Mouse (Mus musculus): ENCODE results near the gene Pzp. TPM values are rescaled to one million over a fixed set of nuclear protein-coding genes. Genes with fewer than 3 reads are reported as not detected.

Gene Pzp
- polyA plus RNA-seq (2012; rRNA removed; ENCODE audit: low replicate concordance): 0.04 and 0.48 TPM in 2 replicates

DNA sequence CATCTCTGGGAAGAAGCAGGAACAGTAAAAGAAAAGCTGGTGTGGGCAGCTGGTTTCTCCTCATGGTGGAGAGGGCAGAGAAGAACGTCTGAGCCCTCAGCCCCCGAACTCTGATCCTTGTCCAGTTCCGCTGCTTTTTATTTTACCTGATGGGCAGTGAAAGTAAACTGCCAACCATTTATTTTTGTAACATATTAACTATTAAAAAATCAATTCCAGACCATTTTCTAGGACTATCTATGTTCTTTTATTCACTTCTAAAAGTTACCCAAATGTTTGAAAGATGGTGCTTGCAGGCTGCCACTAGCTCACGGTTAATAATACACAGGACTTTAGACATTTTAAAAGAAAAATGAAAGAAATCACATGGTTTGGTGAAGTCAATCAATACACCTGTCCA lies at the start of gene Pzp:
Gene Pzp (minus strand): TSS at position 120 of the 400 bp plus-strand sequence.

GRCm38 (mm10) chr6:128438317-128438870 lies 88.1 kb downstream of the Pzp start, which contains the start of gene Fkbp4:
TSS of gene Fkbp4 (minus strand) at chr6:128438677.

Other genes starting within 250 kb of the Pzp start
- 2.0 and 2.2 TPM in 2 replicates for gene Tead4, start 225.9 kb downstream of the Pzp start, polyA plus RNA-seq (2012; rRNA removed; ENCODE audit: low replicate concordance)
- gene Tulp3, start 170.9 kb downstream of the Pzp start, polyA plus RNA-seq (2012; rRNA removed; ENCODE audit: low replicate concordance): 25.0 and 33.1 TPM in 2 replicates
- 9.2 and 21.4 TPM in 2 replicates for gene Rhno1, start 163.8 kb downstream of the Pzp start, polyA plus RNA-seq (2012; rRNA removed; ENCODE audit: low replicate concordance)
- gene Foxm1, start 163.8 kb downstream of the Pzp start, polyA plus RNA-seq (2012; rRNA removed; ENCODE audit: low replicate concordance): 4.2 and 19.2 TPM in 2 replicates
- 0.10 and 0.14 TPM in 2 replicates for gene Tex52, start 151.3 kb downstream of the Pzp start, polyA plus RNA-seq (2012; rRNA removed; ENCODE audit: low replicate concordance)
- gene Gm44596, start 151.2 kb downstream of the Pzp start, polyA plus RNA-seq (2012; rRNA removed; ENCODE audit: low replicate concordance): not detected in 2 replicates
- 8.2 and 19.7 TPM in 2 replicates for gene Nrip2, start 127.4 kb downstream of the Pzp start, polyA plus RNA-seq (2012; rRNA removed; ENCODE audit: low replicate concordance)
- gene Itfg2, start 101.8 kb downstream of the Pzp start, polyA plus RNA-seq (2012; rRNA removed; ENCODE audit: low replicate concordance): 14.2 and 36.2 TPM in 2 replicates
- 59.3 and 223 TPM in 2 replicates for gene Fkbp4, start 88.0 kb downstream of the Pzp start, polyA plus RNA-seq (2012; rRNA removed; ENCODE audit: low replicate concordance)
- gene A2ml1, start 54.9 kb upstream of the Pzp start, polyA plus RNA-seq (2012; rRNA removed; ENCODE audit: low replicate concordance): 6.8 TPM in 1 of 2 replicates, not detected in the other
- 0.32 and 1.2 TPM in 2 replicates for gene Klrb1a, start 96.8 kb upstream of the Pzp start, polyA plus RNA-seq (2012; rRNA removed; ENCODE audit: low replicate concordance)
- not detected in 2 replicates for gene Clec2h, start 135.7 kb upstream of the Pzp start, polyA plus RNA-seq (2012; rRNA removed; ENCODE audit: low replicate concordance)
- gene Klrb1, start 196.3 kb upstream of the Pzp start, polyA plus RNA-seq (2012; rRNA removed; ENCODE audit: low replicate concordance): not detected in 2 replicates